Mouse (Mus musculus) adrenal gland, postnatal 36 days (tissue): ENCODE measurements at regions not wholly inside any gene's neighbourhood (a gene's known extent, or its start where the extent isn't known, plus 50 kb on each side); places are given as distances from the start of the nearest gene placed in this dataset.
"Not testable (repeated sequence)": the region's sequence is repeated elsewhere in the genome, so short reads cannot be mapped to it uniquely, and the experiment has no call there.

ENCODE experiments used
- DNase-seq, 2 experiments: peaks; one replicate each; pipeline ENCODE4 v3.0.0; 2021; ENCODE audit warnings: mixed read lengths in 1 of 2

DNA sequence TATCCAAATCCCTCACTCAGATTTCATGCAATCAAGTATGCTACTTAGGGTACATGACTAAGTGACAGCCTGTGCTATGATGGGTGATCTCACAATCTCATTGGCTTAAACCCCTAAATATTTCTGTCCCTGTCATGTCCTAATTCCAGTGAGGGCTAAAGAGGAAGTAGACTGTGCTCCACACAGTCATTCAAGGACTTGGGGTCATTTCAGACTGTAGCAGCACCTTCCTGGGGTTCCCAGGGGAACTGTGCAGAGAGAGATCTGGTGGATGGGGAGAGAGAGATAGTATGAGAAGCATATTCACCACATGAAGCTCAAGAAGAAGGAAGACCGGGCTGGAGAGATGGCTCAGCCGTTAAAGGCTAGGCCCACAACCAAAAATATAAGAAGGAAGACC lies 100.7 kb downstream of the H2al2a start:
- no peak for DNase-seq

DNA sequence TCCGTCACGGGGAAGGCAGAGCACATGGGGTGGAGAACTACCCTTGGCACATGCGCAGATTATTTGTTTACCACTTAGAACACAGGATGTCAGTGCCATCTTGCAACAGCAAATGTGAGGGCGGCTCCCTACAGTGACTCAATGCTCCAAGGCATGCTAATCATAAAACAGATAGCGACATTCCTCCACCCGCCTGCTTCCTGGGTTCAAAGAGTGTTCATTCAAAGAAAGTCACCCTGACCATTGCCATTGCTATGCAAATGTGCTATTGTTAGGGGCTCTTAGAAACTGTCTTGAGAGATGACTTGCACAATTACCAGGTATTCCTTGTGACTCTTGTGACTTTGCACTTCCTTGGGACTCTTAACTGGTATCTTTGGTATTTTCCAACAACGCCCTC lies 104.1 kb downstream of the H2al2a start:
- not testable (repeated sequence) for DNase-seq

DNA sequence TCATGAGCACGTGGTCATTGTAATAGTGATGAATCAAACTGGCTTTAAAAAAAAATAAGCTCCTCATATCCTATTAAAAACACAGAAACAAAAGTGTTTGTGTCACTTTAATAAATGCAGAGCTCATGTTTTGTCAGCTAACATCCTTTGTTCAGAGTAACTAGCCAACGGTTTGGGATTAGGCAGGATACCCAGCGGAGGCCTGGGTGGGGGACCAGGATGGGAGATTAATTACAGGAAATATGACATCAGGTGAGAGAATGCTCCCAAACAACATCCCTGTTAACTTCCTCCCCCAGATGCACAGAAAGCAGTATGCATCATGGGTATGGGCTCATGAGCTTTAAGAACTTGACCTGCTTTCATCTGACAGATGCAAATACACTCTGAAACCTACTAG lies 109.1 kb downstream of the H2al2a start:
- DNase-seq, result no peak

DNA sequence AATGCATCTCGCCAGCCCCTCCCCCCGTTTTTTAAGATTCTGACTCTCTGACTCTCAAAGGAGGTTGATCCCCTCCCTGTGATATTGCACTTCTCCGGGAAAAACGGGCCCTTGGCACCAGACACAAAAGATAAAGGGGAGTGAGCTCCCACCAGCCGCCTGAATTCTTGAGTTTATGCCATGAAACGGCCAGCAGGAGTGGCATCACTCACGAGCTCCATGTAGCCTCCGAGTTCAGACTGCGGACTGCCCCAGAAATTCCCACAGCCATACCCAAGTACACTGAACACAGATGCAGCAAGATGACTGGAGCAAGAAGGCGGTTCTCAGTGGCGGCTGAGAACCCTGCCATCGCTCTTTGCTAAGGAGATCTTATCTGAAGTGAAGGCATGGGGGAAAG lies 114.4 kb downstream of the H2al2a start:
- DNase-seq, result no peak

DNA sequence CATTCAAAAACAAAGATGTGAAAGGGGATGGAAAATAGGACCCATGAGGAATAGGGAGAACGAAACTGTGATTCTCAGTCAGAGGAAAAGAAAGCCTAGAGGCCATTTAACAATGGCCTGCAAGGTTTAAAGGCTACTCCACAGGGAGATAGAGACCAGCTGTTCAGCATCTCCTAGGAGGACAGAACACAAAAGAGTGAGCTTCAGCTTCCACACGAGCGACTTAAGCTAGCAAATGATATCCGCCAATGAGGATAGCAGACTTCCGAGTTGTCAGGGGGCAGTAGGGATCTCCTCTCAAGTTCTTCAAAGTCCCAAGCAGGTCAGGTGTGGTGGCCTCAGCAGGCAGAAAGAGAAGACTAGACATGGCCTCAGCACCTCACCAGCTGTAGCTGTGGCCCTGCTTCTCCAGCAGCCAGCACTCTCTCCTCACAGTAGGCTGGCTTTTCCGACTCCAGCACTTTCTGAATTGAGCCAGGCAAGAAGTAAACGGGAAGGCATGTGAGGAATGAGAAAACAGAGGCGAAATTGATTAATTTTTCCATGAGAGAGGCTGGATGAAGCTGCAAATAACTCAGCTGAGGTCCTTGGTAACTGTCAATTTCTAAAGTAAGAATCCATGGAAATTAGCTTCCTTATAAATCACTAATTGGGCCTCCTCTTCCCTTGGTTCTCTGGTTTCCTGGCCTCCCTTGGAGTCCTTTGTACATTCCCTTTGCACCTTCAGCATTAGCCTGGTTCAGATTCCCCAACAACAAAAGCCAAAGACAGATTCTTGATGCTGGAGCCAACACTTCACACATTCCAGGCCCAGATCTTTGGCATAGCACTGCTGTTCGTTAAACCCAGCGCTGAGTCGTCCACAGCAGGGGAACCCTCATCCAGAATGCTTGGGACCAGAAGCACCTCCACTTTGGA lies 115.7 kb downstream of the H2al2a start:
- no peak for DNase-seq

DNA sequence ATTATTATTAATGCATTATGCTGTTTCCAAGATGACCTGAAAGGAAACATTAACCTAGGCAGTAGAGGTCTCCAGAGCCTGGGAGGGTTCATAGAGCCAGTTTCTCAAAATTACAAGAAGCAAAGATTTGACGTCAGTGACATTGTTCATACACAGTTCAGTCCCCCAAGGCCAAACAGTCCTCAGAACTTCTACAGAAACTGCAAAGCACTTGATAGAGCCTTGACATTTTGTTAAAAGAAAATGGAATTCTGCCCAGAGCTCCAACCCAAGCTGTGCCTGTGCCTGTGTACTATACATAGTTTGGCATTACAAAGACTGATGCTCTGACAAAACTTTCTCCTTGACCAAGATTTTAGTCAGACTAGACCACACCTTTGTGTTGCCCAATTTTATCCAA lies 118.9 kb downstream of the H2al2a start:
- DNase-seq, result peak; percentile 13 to 39

DNA sequence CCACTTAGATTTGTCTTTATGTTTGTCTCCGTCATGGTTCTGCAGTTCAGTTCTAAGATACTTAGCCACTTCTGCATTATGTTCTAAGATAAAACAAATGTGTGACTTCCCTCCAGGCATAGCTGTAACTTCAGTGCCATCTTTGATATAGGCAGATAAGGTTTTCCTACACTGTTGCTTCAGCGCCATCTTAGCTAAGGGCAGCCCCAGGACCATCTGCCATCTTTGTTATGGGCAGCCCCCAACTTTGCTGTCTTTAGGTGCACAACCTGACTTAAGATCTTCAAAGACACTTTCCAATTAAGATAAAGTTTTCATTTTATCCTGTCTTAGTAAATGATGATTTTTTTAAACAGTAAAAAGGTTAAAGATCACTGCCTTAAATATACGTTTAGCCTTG lies 119.8 kb downstream of the H2al2a start:
- DNase-seq, result no peak

DNA sequence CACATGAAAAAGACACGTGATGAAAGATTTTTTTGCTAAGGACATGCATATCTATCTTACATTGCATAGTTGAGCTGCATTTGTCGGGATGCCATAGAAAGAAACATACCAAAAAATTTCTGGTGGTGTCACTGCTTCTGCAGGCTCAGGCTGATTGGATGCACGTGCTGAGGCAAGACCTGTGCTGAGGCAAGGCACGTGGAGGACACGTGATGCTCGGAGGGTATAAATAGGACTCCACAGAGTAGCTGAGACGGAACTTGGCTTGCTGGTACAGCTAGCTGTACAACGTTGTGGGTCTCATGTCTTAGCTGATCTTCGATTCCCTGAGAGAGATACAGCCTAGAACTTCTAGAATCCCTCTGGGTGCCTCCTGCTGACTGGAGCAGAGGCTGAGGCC lies 120.6 kb downstream of the H2al2a start:
- DNase-seq, result no peak

DNA sequence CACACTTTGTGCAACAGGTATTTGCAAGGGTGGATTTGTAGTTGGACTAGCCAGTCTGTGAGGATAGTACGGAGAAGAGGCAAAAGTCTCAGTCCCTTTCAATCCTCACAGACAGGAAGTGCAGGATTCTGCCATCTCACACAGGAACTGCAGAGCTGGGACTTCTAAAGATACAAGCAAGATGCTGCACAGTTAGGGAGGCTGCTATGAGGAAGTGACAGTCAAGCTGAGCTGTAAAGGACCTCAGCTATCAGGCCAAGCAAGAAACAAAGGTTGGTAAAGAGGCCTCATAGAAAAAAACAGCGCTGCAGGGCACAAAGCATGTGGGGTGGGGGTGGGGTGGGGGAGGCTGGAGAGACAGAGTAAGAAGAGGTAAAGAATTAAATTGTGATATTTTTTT lies 126.2 kb downstream of the H2al2a start:
- no peak for DNase-seq

DNA sequence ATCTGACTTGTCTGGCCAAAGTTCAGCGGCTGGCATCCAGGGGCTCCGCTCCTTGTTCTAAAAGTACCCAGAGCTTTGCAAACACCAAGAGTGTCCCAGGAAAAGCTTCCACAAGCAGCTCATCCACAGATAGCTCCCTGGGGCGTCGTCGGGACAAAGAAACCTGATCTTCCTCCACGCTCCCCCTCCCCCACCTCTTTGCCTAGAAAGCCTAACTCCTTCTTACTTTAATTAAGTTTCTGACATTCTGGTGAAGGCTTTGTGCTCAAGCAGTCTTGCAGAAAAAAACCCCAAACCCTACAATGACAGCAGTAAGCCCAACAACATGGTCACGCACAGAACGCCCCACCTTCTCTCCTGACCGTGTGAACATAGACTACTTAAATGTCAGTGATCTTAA lies 128.6 kb downstream of the H2al2a start:
- DNase-seq, result no peak

DNA sequence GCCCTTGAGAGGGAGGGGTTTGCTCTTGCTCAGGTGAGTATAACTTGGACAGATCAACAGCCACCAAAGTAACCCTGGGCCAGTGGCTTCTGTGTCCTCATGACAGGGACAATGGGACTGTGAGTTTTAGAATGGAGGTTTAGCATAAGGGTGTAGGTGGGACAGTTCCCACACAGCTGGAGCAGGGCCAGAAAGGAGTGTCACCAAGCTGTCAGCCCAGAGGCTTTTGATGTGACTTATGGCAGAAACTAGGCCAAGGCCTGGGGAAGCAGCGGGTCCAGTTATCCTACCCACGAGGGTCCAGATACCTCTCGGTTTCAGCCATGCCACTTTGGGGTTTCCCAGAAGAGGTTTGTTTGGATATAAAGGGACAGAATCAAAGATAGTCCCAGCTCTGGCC lies 129.4 kb downstream of the H2al2a start:
- peak; percentile 45 to 52 for DNase-seq

DNA sequence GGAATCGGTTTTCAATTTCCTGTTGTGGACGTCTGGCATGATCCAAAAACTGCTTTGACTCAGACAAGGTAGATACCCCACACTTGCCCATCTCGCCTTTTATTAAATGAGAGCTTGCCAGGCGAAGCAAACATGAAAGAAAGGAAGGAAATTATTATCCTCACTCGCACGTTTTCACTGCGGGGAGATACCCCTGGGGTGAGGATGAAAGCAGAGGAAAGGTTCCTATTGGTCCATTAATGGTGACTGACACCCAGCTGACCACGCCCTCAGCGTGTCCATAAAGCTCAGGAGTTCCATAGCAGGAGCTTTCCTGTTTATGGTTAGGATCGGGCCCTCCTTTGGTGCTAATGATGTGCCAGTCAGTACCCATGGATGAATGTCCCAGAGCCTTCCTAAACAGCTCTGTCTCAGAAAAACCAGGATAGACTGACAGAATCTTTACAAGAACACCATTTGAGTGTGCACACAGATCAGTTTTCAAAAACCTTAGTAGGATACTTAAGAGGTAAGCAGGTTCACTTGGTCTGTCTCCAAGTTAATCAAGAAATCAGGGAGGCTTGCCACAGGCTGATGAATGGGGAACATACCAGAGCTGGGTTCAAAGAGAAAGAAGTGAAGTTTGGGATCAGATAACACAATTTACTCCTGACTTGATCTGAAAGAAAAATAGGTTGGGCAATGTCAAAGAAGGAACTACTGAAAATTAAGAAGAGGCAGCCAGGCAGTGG lies 130.7 kb upstream of the Nebl start:
- DNase-seq, result no peak

DNA sequence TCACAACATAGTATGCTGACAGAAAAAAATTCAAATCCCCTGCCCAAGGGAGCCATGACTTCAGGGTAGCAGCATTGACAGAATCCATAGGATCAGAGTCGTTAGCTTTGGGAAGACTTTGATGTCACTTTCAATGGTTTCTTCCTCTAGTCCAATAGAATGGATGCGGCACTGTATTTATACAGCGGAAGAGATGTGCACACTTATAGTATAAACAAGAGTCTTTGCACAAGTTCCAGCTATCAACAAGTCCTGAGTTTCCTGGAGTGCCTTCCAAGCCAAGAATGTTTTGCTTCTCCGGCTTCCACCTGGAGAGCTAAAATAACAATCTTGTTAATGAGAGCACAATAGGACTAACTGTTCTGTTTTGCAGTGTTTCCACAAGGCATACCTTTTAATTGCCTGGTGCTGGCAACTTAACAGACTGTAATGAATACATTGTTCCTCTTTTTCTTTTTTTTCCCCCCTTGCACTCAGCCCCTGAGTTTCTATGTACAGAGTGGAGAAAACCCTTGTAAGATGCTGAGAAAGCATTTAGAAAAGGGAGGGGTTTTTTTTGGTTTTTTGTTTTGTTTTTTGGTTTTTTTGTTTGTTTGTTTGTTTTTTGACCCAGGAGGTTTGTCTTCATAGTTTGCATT lies 129.8 kb upstream of the Nebl start:
- no peak for DNase-seq

DNA sequence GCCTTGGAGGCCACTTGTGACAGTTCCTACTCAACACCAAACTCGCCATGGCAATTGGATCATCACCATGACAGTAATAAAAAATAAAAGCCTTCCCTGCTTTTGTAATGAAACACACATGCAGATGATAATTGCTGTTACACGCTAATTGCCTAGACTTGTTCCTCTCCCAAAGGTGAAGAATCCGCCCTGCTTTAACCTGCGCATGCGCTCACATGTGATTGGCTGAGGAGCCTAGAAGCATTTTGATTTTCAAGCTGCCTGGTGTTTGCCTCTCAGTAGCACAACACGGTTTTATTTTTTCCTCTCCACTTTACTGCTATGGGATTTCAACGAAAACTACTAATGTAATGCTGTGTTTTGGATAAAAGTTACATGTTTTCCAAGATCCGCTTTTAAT lies 128.0 kb upstream of the Nebl start:
- no peak for DNase-seq

DNA sequence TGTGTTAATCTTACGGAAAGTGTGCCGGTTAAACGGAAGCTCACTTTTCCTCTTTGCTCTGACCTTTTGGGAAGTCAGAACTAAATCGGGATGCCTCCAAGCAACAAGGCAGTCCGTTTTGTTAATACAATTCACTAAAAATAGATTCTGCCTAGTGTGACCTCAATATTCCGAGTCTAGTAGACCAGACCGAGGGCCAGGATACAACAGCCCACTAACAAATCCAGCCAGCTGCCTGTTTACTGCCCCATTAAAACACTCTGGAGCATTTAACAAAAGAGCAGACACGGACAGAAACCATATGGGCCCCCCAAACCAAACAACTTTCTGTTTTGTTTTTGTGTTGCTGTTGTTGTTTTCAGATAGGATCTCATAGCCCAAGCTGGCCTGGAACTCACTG lies 127.1 kb upstream of the Nebl start:
- no peak for DNase-seq

DNA sequence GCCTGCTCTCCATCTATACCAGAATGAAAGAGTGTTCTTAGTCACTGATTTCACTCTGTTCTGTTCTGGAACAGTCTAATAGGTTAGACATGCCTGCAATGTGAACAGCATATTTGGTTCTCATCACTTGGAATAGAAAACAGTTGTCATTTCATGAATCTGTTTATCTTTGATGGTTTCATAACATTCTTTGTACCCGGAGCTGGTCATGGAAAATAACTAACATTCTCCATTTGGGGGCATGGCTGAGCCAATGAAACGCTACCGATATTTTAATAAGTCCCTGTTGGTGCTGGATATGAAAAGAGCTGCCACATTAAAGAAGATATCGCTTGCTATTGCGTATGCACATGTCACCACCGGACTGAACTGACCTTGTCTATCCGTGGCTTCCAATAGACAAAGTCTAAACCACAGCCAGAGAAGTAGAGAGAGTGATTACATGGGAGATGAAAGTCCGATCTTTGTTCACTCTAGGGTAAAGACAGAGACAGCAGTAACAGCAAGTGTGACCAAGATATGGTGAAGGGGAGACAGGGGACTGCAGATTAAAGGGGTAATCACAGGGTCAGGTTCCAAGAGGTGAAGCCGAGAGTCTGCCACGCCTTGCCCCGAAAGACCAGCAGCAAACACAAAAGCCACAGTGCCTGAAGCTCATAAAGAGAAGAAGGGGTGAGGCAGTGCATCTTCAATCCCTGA lies 124.5 kb upstream of the Nebl start:
- DNase-seq, result no peak

DNA sequence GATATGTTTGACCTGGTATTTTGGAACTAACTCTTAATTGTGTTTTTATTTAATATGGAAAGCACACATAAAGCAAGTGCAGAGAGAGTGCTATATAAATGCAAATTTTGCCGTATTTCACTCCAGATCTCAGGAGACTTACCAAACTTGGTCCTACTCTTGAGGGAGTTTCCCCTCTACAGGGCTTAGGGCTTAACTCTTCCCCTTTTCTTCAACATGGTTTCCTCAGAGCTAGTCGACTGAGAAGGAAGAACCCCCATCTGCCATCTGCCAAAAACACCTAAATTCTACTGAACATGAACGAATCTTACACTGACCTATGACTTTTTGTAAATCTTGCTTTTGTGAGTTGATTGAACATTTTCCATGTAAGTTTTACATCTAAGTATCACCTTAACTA lies 122.8 kb upstream of the Nebl start:
- DNase-seq, result no peak

DNA sequence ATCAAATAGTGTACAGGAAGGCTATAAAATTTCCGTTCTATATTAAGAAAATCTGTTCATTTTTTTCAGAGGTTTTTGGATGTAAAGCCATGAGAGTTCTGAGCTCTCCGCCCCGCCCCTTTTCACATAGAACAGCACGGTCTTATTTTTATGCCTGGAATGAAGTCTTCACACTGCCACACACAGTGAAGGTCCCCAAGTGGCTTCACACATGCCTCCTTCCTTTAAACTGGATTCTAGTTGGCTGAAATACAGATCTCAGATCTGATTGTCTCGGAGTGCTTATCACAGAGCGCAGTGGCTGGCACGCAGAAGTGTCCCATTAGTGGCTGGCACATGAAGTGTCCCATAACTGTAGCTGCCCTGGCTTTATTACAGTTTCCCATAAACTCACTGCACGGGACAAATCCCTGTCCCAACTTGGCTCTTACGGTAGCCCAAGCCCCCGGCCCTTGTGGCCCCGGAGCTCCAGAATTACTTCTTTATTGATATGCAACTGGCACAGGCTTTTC lies 122.3 kb upstream of the Nebl start:
- DNase-seq, result no peak

DNA sequence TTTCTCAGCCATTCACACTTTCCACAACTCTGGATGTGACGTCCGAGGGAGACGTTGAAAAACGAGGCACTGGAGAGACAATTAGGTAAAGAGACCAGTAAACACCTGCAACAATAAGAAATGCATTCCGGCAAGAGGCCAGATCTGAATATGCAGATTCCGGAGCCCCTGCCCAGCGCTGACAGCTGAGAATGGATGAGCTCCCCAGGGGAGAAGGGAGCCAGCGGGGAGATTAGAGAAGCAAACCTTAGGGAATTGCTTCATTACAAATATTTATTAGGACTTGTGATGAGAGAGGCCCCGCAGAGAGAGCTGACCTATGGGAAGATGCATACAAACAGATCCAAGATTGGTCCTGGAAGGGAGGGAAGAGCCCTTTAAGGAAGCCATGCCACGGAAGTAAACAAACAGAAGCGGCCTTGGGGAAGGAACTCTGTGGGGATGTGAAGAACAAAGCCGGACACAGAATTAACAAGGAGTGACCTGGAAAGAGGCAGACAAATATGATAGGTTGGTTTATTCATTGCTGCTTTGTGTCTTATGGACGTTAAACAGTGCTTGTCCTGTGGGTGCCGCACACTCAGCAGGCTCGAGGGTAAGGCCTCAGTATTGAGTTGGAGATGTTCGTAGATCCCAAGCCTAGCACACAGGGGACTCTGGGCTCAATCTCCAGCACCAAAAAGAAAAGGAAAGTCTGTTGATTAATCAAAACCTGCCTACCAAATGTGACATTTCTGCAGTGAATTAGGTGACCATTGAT lies 121.7 kb upstream of the Nebl start:
- DNase-seq, result no peak

DNA sequence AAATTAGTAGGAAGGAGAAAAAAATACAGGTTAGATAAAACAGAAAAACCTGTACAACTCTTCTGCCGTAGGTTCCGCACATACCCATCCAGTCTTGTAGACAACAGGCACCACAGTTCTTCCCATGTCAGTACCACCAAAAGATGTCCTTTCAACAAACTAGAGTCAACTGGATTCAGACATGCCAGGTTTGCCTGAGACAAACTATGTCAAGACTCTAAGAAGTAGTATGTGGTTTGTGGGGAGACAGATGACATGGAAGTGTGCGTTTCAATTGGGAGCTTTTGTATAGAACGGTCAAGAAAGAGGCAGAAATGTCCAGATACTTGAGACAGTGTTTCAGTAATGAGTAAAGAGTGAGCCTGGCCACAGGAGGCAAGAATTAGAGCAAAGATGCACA lies 119.5 kb upstream of the Nebl start:
- DNase-seq, result no peak

DNA sequence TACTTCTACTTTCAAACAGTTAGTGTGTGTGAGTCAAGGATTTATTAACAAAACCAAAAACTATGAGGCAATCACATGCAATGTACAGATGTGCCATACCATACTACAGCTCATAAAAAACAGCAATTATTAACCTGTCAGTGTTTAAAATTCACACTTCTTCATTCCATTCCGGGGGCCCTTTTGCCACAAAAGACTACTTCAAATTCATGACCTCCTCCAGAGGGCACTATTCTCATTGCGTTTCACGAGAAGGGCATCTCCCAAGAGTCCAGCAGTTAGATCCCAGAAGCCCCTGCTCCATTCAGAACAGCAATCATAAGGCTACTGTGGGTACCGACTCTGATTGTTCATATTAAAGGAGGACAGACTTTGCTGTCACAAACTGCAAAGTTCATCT lies 118.0 kb upstream of the Nebl start:
- peak in 1 of 2 experiments; percentile 41 for DNase-seq
